Mouse (Mus musculus) heart, embryonic 13.5 days (tissue): Measurements from ENCODE around the gene Axin1. TPM values are rescaled to one million over a fixed set of nuclear protein-coding genes. Genes with fewer than 3 reads are reported as not detected.

Experiments
- ATAC-seq: fragments of 200-750 bp; cut with Nextera tagmentation; 2 replicates; pipeline ENCODE4 v1.8.0; 2017; ENCODE audit warnings: moderate TSS enrichment; ENCODE audit not compliant: insufficient number of reproducible peaks, low FRiP score, low TSS enrichment; ENCODE audit errors: extremely low read depth
- H3K27ac ChIP-seq: fragments of 300-500 bp; sonication (generic); replicated peaks from 2 replicates; pipeline ENCODE4 v1.5.1; 2015; ENCODE audit warnings: moderate library complexity, mild to moderate bottlenecking, inconsistent platforms
- H3K27me3 ChIP-seq: fragments of 300-500 bp; sonication (generic); replicated peaks from 2 replicates; pipeline ENCODE4 v1.6.1; 2015; ENCODE audit warnings: mild to moderate bottlenecking, inconsistent platforms
- H3K36me3 ChIP-seq: fragments of 300-500 bp; sonication (generic); 2 replicates; pipeline ENCODE4 v1.6.1; 2015; ENCODE audit warnings: mild to moderate bottlenecking, inconsistent platforms
- H3K4me1 ChIP-seq: fragments of 300-500 bp; sonication (generic); 2 replicates; pipeline ENCODE4 v1.6.1; 2015; ENCODE audit warnings: inconsistent platforms
- H3K4me2 ChIP-seq: fragments of 300-500 bp; sonication (generic); 2 replicates; pipeline ENCODE4 v1.6.1; 2015; ENCODE audit warnings: inconsistent platforms, mild to moderate bottlenecking, moderate library complexity
- H3K4me3 ChIP-seq: fragments of 300-500 bp; sonication (generic); 2 replicates; pipeline ENCODE4 v1.5.1; 2015; ENCODE audit warnings: moderate library complexity, mild to moderate bottlenecking, inconsistent platforms
- H3K9ac ChIP-seq: fragments of 300-500 bp; sonication (generic); 2 replicates; pipeline ENCODE4 v1.6.1; 2015; ENCODE audit warnings: inconsistent platforms, mild to moderate bottlenecking, moderate library complexity
- H3K9me3 ChIP-seq: fragments of 300-500 bp; sonication (generic); 2 replicates; pipeline ENCODE4 v1.6.1; 2016; ENCODE audit warnings: inconsistent platforms
- WGBS: fragments of 180-500 bp; shearing (Covaris S2); methylation state at CpG from one replicate; pipeline ENCODE4 v1.1.7; 2015; ENCODE audit warnings: mixed read lengths; 5-methylcytosine and 5-hydroxymethylcytosine counted together
- polyA plus RNA-seq: library from polyadenylated mRNA; unstranded; fragments of >200 nt; fragmentation: Nextera tagmentation; extraction: Ambion mirVana; gene quantifications from 2 replicates; pipeline ENCODE4 v1.2.1, GENCODE M21; 2015

Axin1 gene
- polyA plus RNA-seq, 1 experiment from 2014 or later, result 4.1 TPM

GRCm38 (mm10) chr17:26123267-26123684, 15.2 kb upstream of the Axin1 start, which contains the start of gene Mrpl28:
Mrpl28 (plus strand) TSS chr17:26123500.
- peaks cover 26% of the 10 kb centered on the region for H3K27me3 ChIP-seq

GRCm38 (mm10) chr17:26124560-26124959, 13.9 kb upstream of the Axin1 start:
- Histone ChIP-seq H3K27me3 (peaks cover 14% of the 10 kb centered on the region), H3K9me3 (no peaks in the 10 kb centered on the region), H3K4me2 (peak overlapping the region; percentile 74), H3K27ac (no peak overlapping the region), H3K4me1 (peaks cover 21% of the 10 kb centered on the region), H3K4me3 (peak overlapping the region; percentile 90), H3K36me3 (peaks cover 48% of the 10 kb centered on the region), H3K9ac (peak overlapping the region; percentile 93)
- WGBS, result 77% methylated on average over 7 of the region's 7 CpGs
- ATAC-seq, result no peak

More at GRCm38 (mm10) chr17:26123267-26123684, 15.2 kb upstream of the Axin1 start, which contains the start of gene Mrpl28:
- peak within 1 kb of the TSS; percentile 90 for H3K4me3 ChIP-seq
- no peaks in the 10 kb centered on the region for H3K9me3 ChIP-seq
- 0 out of 2 replicates have a peak within 1 kb of the TSS, but pooled peaks have one; percentile 25 for H3K27ac ChIP-seq
- H3K4me2 ChIP-seq, result peak within 1 kb of the TSS; percentile 74
- H3K4me1 ChIP-seq, result peaks cover 21% of the 10 kb centered on the region
- H3K36me3 ChIP-seq, result peaks cover 35% of the 10 kb centered on the region
- peak; percentile 66; the same call in 1 of the 2 replicates for ATAC-seq
- under 1% methylated on average over 32 of the region's 32 CpGs for WGBS
- H3K9ac ChIP-seq, result peak within 1 kb of the TSS; percentile 93

- WGBS, result 94% methylated on average over 10 of the region's 10 CpGs
- H3K36me3 ChIP-seq, result peaks cover 54% of the 10 kb centered on the region
Observed at GRCm38 (mm10) chr17:26125226-26125625, 13.3 kb upstream of the Axin1 start.

GRCm38 (mm10) chr17:26131062-26131732, 7.3 kb upstream of the Axin1 start:
- 89% methylated on average over 18 of the region's 18 CpGs for WGBS
- Histone ChIP-seq H3K27me3 (no peaks in the 10 kb centered on the region), H3K27ac (no peak overlapping the region), H3K9me3 (no peaks in the 10 kb centered on the region), H3K9ac (no peak overlapping the region), H3K4me3 (no peak overlapping the region), H3K36me3 (peaks cover 58% of the 10 kb centered on the region), H3K4me2 (no peak overlapping the region), H3K4me1 (no peaks in the 10 kb centered on the region)
- no peak for ATAC-seq

More at GRCm38 (mm10) chr17:26125226-26125625, 13.3 kb upstream of the Axin1 start:
- Histone ChIP-seq H3K4me3 (no peak overlapping the region), H3K4me1 (peaks cover 21% of the 10 kb centered on the region), H3K9ac (no peak overlapping the region), H3K27ac (no peak overlapping the region), H3K27me3 (peaks cover 8% of the 10 kb centered on the region), H3K4me2 (no peak overlapping the region), H3K9me3 (no peaks in the 10 kb centered on the region)
- no peak for ATAC-seq

- Histone ChIP-seq H3K9ac (no peak overlapping the region), H3K4me1 (no peaks in the 10 kb centered on the region), H3K27me3 (no peaks in the 10 kb centered on the region), H3K36me3 (peaks cover 49% of the 10 kb centered on the region), H3K4me2 (no peak overlapping the region), H3K27ac (no peak overlapping the region), H3K9me3 (no peaks in the 10 kb centered on the region), H3K4me3 (no peak overlapping the region)
- no peak for ATAC-seq
- WGBS, result 87% methylated on average over 18 of the region's 18 CpGs
Observed at GRCm38 (mm10) chr17:26131856-26132853, 6.3 kb upstream of the Axin1 start.

GRCm38 (mm10) chr17:26137106-26137750, 1.3 kb upstream of the Axin1 start:
- peak overlapping the region; percentile 94; the same call in 1 of the 2 replicates for H3K4me2 ChIP-seq
- H3K9me3 ChIP-seq, result no peaks in the 10 kb centered on the region
- H3K27ac ChIP-seq, result no peak overlapping the region
- peaks cover 35% of the 10 kb centered on the region for H3K4me1 ChIP-seq
- H3K27me3 ChIP-seq, result no peaks in the 10 kb centered on the region
- H3K9ac ChIP-seq, result 0 out of 2 replicates have a peak overlapping the region, but pooled peaks have one; percentile 44
- ATAC-seq, result no peak
- WGBS, result 83% methylated on average over 11 of the region's 11 CpGs
- no peaks in the 10 kb centered on the region for H3K36me3 ChIP-seq
- no peak overlapping the region for H3K4me3 ChIP-seq

GRCm38 (mm10) chr17:26137751-26138130, 747 bp upstream of the Axin1 start:
- no peaks in the 10 kb centered on the region for H3K9me3 ChIP-seq
- no peaks in the 10 kb centered on the region for H3K27me3 ChIP-seq
- no peak for ATAC-seq
- H3K27ac ChIP-seq, result peak overlapping the region; percentile 98
- H3K36me3 ChIP-seq, result peaks cover 5% of the 10 kb centered on the region
- WGBS, result 56% methylated on average over 2 of the region's 2 CpGs
- H3K9ac ChIP-seq, result peak overlapping the region; percentile 99
- peaks cover 38% of the 10 kb centered on the region for H3K4me1 ChIP-seq
- H3K4me3 ChIP-seq, result peak overlapping the region; percentile 96
- peak overlapping the region; percentile 94 for H3K4me2 ChIP-seq

- ATAC-seq, result peak; percentile 51
- WGBS, result under 1% methylated on average over 58 of the region's 58 CpGs
- Histone ChIP-seq H3K4me2 (peak overlapping the region; percentile 94), H3K9ac (peak overlapping the region; percentile 99), H3K27me3 (no peaks in the 10 kb centered on the region), H3K9me3 (no peaks in the 10 kb centered on the region), H3K36me3 (peaks cover 17% of the 10 kb centered on the region), H3K4me3 (peak overlapping the region; percentile 96), H3K4me1 (peaks cover 38% of the 10 kb centered on the region), H3K27ac (peak overlapping the region; percentile 98)
Observed at GRCm38 (mm10) chr17:26138901-26139381, 453 bp downstream of the Axin1 start.

GRCm38 (mm10) chr17:26142796-26143195, 4.3 kb downstream of the Axin1 start:
- no peak overlapping the region for H3K27ac ChIP-seq

GRCm38 (mm10) chr17:26143386-26143785, 4.9 kb downstream of the Axin1 start:
- no peak overlapping the region for H3K27ac ChIP-seq
- peaks cover 32% of the 10 kb centered on the region for H3K4me1 ChIP-seq
- H3K4me3 ChIP-seq, result no peak overlapping the region
- no peaks in the 10 kb centered on the region for H3K27me3 ChIP-seq
- H3K36me3 ChIP-seq, result peaks cover 58% of the 10 kb centered on the region
- ATAC-seq, result no peak
- H3K9me3 ChIP-seq, result no peaks in the 10 kb centered on the region
- H3K4me2 ChIP-seq, result no peak overlapping the region
- no peak overlapping the region for H3K9ac ChIP-seq
- WGBS, result 92% methylated on average over 5 of the region's 5 CpGs

More at GRCm38 (mm10) chr17:26142796-26143195, 4.3 kb downstream of the Axin1 start:
- Histone ChIP-seq H3K9ac (no peak overlapping the region), H3K36me3 (peaks cover 52% of the 10 kb centered on the region), H3K4me1 (peaks cover 36% of the 10 kb centered on the region), H3K27me3 (no peaks in the 10 kb centered on the region), H3K4me3 (no peak overlapping the region), H3K9me3 (no peaks in the 10 kb centered on the region), H3K4me2 (no peak overlapping the region)
- ATAC-seq, result no peak
- 75% methylated on average over 4 of the region's 4 CpGs for WGBS
